Mouse (Mus musculus) embryonic facial prominence, embryonic 14.5 days (tissue): ENCODE measurements around the gene Mia2. TPM values are rescaled to one million over a fixed set of nuclear protein-coding genes. Genes with fewer than 3 reads are reported as not detected.

Source experiments
- ATAC-seq: fragments of 200-750 bp; cut with Nextera tagmentation; 2 replicates; pipeline ENCODE4 v1.8.0; 2017; ENCODE audit warnings: low read depth, moderate number of reproducible peaks, moderate TSS enrichment
- DNase-seq: peaks from one replicate; pipeline ENCODE4 v3.0.0-alpha.2; 2015; ENCODE audit warnings: low spot score
- H3K27ac ChIP-seq: fragments of 300-500 bp; sonication (generic); replicated peaks from 2 replicates; pipeline ENCODE4 v1.5.1; 2014; ENCODE audit warnings: low read depth, mild to moderate bottlenecking, low read length, moderate library complexity
- H3K27me3 ChIP-seq: fragments of 300-500 bp; sonication (generic); replicated peaks from 2 replicates; pipeline ENCODE4 v1.6.1; 2014; ENCODE audit warnings: low read length; ENCODE audit not compliant: control insufficient read depth, insufficient read depth
- H3K36me3 ChIP-seq: fragments of 300-500 bp; sonication (generic); 2 replicates; pipeline ENCODE4 v1.6.1; 2014; ENCODE audit warnings: low read length, mixed read lengths; ENCODE audit not compliant: control insufficient read depth, insufficient read depth
- H3K4me1 ChIP-seq: fragments of 300-500 bp; sonication (generic); 2 replicates; pipeline ENCODE4 v1.6.1; 2014; ENCODE audit warnings: antibody characterized with exemption, low read length; ENCODE audit not compliant: control insufficient read depth, insufficient read depth
- H3K4me2 ChIP-seq: fragments of 300-500 bp; sonication (generic); 2 replicates; pipeline ENCODE4 v1.6.1; 2014; ENCODE audit warnings: low read depth, mild to moderate bottlenecking, low read length, moderate library complexity, mixed read lengths
- H3K4me3 ChIP-seq: fragments of 300-500 bp; sonication (generic); 2 replicates; pipeline ENCODE4 v1.5.1; 2014; ENCODE audit warnings: low read depth, mild to moderate bottlenecking, low read length
- H3K9ac ChIP-seq: fragments of 300-500 bp; sonication (generic); 2 replicates; pipeline ENCODE4 v1.6.1; 2014; ENCODE audit warnings: low read depth, mild to moderate bottlenecking, low read length, moderate library complexity, mixed read lengths
- H3K9me3 ChIP-seq: fragments of 300-500 bp; sonication (generic); 2 replicates; pipeline ENCODE4 v1.6.1; 2016; ENCODE audit warnings: low read length; ENCODE audit not compliant: control insufficient read depth
- WGBS: fragments of 180-500 bp; shearing (Covaris S2); extraction: QIAGEN DNeasy Blood & Tissue Kit; methylation state at CpG from one replicate; pipeline ENCODE4 v1.1.7; 2014; 5-methylcytosine and 5-hydroxymethylcytosine counted together
- polyA plus RNA-seq: library from polyadenylated mRNA; unstranded; fragments of >200 nt; fragmentation: Nextera tagmentation; extraction: Ambion mirVana; gene quantifications from 2 replicates; pipeline ENCODE4 v1.2.1, GENCODE M21; 2014

The Mia2 gene
- polyA plus RNA-seq, 1 experiment from 2014 or later, result 58.2 TPM

GRCm38 (mm10) chr12:59149691-59150090 lies 54.1 kb downstream of the Mia2 start:
- no peaks in the 10 kb centered on the region for H3K9me3 ChIP-seq
- H3K4me2 ChIP-seq, result no peak overlapping the region
- H3K4me3 ChIP-seq, result no peak overlapping the region
- H3K27me3 ChIP-seq, result no peaks in the 10 kb centered on the region
- H3K36me3 ChIP-seq, result peaks cover 87% of the 10 kb centered on the region
- no peak overlapping the region for H3K9ac ChIP-seq
- 94% methylated on average over 4 of the region's 4 CpGs for WGBS
- no peaks in the 10 kb centered on the region for H3K4me1 ChIP-seq
- no peak for DNase-seq
- ATAC-seq, result no peak
- H3K27ac ChIP-seq, result no peak overlapping the region

GRCm38 (mm10) chr12:59161091-59161490 lies 65.5 kb downstream of the Mia2 start:
- 39% methylated on average over 2 of the region's 2 CpGs for WGBS
- H3K4me2 ChIP-seq, result no peak overlapping the region
- peaks cover 89% of the 10 kb centered on the region for H3K36me3 ChIP-seq

GRCm38 (mm10) chr12:59162797-59163196 lies 67.2 kb downstream of the Mia2 start:
- Histone ChIP-seq H3K4me1 (no peaks in the 10 kb centered on the region), H3K27ac (no peak overlapping the region), H3K4me3 (no peak overlapping the region), H3K9ac (no peak overlapping the region), H3K4me2 (no peak overlapping the region), H3K9me3 (no peaks in the 10 kb centered on the region), H3K27me3 (no peaks in the 10 kb centered on the region), H3K36me3 (peaks cover 83% of the 10 kb centered on the region)
- no peak for DNase-seq
- WGBS, result 89% methylated on average over 2 of the region's 2 CpGs
- ATAC-seq, result no peak

More at GRCm38 (mm10) chr12:59161091-59161490, 65.5 kb downstream of the Mia2 start:
- Histone ChIP-seq H3K4me1 (no peaks in the 10 kb centered on the region), H3K27me3 (no peaks in the 10 kb centered on the region), H3K9ac (no peak overlapping the region), H3K27ac (no peak overlapping the region), H3K9me3 (no peaks in the 10 kb centered on the region), H3K4me3 (no peak overlapping the region)
- DNase-seq (no peak), ATAC-seq (no peak)

GRCm38 (mm10) chr12:59164522-59164921 lies 68.9 kb downstream of the Mia2 start:
- DNase-seq (no peak), ATAC-seq (no peak)
- Histone ChIP-seq H3K4me1 (no peaks in the 10 kb centered on the region), H3K36me3 (peaks cover 78% of the 10 kb centered on the region), H3K9me3 (no peaks in the 10 kb centered on the region), H3K27me3 (no peaks in the 10 kb centered on the region), H3K27ac (no peak overlapping the region), H3K4me2 (no peak overlapping the region), H3K9ac (no peak overlapping the region), H3K4me3 (no peak overlapping the region)
- WGBS, result 94% methylated on average over 6 of the region's 6 CpGs

GRCm38 (mm10) chr12:59166557-59166956 lies 71.0 kb downstream of the Mia2 start:
- DNase-seq (no peak), ATAC-seq (no peak)
- no peaks in the 10 kb centered on the region for H3K9me3 ChIP-seq
- no peaks in the 10 kb centered on the region for H3K4me1 ChIP-seq
- H3K4me3 ChIP-seq, result no peak overlapping the region
- WGBS, result 90% methylated on average over 4 of the region's 4 CpGs
- no peak overlapping the region for H3K9ac ChIP-seq
- H3K27ac ChIP-seq, result no peak overlapping the region
- H3K27me3 ChIP-seq, result no peaks in the 10 kb centered on the region
- H3K36me3 ChIP-seq, result peaks cover 78% of the 10 kb centered on the region
- H3K4me2 ChIP-seq, result no peak overlapping the region

- no peaks in the 10 kb centered on the region for H3K9me3 ChIP-seq
- no peak for DNase-seq
- H3K36me3 ChIP-seq, result peaks cover 66% of the 10 kb centered on the region
- ATAC-seq, result no peak
- no peak overlapping the region for H3K27ac ChIP-seq
- H3K9ac ChIP-seq, result no peak overlapping the region
- no peaks in the 10 kb centered on the region for H3K27me3 ChIP-seq
- H3K4me3 ChIP-seq, result no peak overlapping the region
- no peaks in the 10 kb centered on the region for H3K4me1 ChIP-seq
- no peak overlapping the region for H3K4me2 ChIP-seq
- 86% methylated on average over 4 of the region's 4 CpGs for WGBS
Observed at GRCm38 (mm10) chr12:59169935-59170334, 74.3 kb downstream of the Mia2 start.

GRCm38 (mm10) chr12:59177814-59178213 lies 82.2 kb downstream of the Mia2 start:
- DNase-seq (no peak), ATAC-seq (no peak)
- peaks cover 91% of the 10 kb centered on the region for H3K36me3 ChIP-seq

GRCm38 (mm10) chr12:59188086-59188682 lies 92.6 kb downstream of the Mia2 start:
- H3K27ac ChIP-seq, result no peak overlapping the region
- WGBS, result 89% methylated on average over 12 of the region's 12 CpGs
- no peak overlapping the region for H3K9ac ChIP-seq
- H3K9me3 ChIP-seq, result no peaks in the 10 kb centered on the region
- no peaks in the 10 kb centered on the region for H3K27me3 ChIP-seq
- H3K4me2 ChIP-seq, result no peak overlapping the region
- peaks cover 80% of the 10 kb centered on the region for H3K36me3 ChIP-seq
- H3K4me1 ChIP-seq, result no peaks in the 10 kb centered on the region
- ATAC-seq (no peak), DNase-seq (no peak)
- H3K4me3 ChIP-seq, result no peak overlapping the region

More at GRCm38 (mm10) chr12:59177814-59178213, 82.2 kb downstream of the Mia2 start:
- Histone ChIP-seq H3K9ac (no peak overlapping the region), H3K4me1 (no peaks in the 10 kb centered on the region), H3K4me2 (no peak overlapping the region), H3K27me3 (no peaks in the 10 kb centered on the region), H3K9me3 (no peaks in the 10 kb centered on the region), H3K4me3 (no peak overlapping the region), H3K27ac (no peak overlapping the region)
- 100% methylated on average over 3 of the region's 3 CpGs for WGBS

GRCm38 (mm10) chr12:59193637-59194036 lies 98.0 kb downstream of the Mia2 start:
- Histone ChIP-seq H3K9ac (no peak overlapping the region), H3K4me2 (no peak overlapping the region), H3K4me1 (no peaks in the 10 kb centered on the region), H3K9me3 (no peaks in the 10 kb centered on the region), H3K36me3 (peaks cover 49% of the 10 kb centered on the region), H3K4me3 (no peak overlapping the region), H3K27me3 (no peaks in the 10 kb centered on the region), H3K27ac (no peak overlapping the region)
- WGBS, result 75% methylated on average over 3 of the region's 3 CpGs
- no peak for ATAC-seq
- DNase-seq, result no peak
